Mouse (Mus musculus) E14TG2a.4 (cell line): ENCODE results near the gene Vamp1.

Experiments
- CTCF ChIP-seq: conservative IDR thresholded peaks from 2 replicates; pipeline ENCODE4 v1.5.1; 2014; ENCODE audit warnings: low read length
- NANOG ChIP-seq: IDR thresholded peaks from 2 replicates; pipeline ENCODE4 v1.6.1; 2014; ENCODE audit warnings: borderline replicate concordance, low read length, mixed read lengths
- POU5F1 ChIP-seq: IDR thresholded peaks from 2 replicates; pipeline ENCODE4 v1.6.1; 2014; ENCODE audit warnings: low read length, borderline replicate concordance

DNA sequence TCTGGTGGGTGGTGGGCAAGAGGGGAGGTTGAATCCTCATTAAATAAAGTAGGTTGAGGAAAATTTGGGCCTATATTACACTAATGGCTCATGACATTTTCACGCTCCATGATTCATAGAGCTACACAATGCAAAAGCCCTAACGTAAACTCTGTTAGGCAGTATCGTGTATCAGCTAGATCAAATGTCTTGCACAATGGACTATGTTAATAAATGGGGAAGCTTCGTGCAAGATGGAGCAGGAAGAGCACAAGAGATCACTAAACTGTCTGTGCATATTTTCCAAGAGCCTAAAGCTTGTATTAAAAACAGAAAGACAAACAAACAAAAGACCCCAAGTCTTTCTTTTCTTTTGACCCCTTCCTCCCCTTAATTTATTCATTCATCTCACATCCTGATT is 78.7 kb downstream of the Vamp1 start:
- TF ChIP-seq CTCF = no peak
- no peak for TF ChIP-seq NANOG
- TF ChIP-seq POU5F1 = no peak
